Mouse (Mus musculus) right cerebral cortex, postnatal 10 days (tissue): ENCODE measurements at regions not wholly inside any gene's neighbourhood (a gene's known extent, or its start where the extent isn't known, plus 50 kb on each side); places are given as distances from the start of the nearest gene placed in this dataset.
A peak's percentile ranks its signal among the peaks of the same experiment; 100 is the strongest.
"Not testable (repeated sequence)": the region's sequence is repeated elsewhere in the genome, so short reads cannot be mapped to it uniquely, and the experiment has no call there.

Experiments used
- DNase-seq, 2 experiments: peaks; one replicate each; pipeline ENCODE4 v3.0.0; 2021; ENCODE audit warnings: low spot score in 2 of 2

- no peak for DNase-seq
Observed at GRCm38 (mm10) chr4:4335216-4335615, 257.9 kb upstream of the Sdr16c6 start.

DNA sequence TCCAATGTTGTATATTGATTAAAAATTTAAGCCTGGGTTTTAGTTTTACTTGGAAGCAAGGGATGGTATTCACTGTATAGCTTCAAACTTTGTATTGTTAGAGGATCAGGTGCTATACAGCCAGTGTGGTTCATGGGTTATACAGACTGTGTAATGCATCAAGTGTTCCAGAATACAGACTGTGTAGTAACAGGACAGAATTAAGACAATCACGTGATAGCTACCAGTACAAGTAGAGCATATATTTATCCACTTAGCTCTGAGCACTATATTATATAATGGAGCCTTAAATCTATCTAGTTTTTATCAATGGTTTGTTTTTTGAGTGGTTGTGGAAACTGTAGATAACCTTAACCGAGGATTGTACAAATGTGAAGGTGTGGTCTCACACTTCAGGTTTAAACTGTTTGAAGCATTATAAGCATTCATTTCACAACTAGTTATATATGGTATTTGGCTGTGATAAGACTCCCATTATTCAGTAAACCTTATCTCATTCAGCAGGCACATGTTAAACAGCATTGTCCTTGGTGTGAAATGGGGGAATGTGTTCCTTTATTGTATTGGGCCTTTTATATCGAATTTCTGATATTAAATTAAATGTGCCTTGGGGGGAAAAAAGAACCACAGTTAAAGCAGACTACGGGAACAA is 256.3 kb upstream of the Sdr16c6 start:
- DNase-seq: no peak

- DNase-seq: no peak
Observed at GRCm38 (mm10) chr4:4331105-4331504, 253.8 kb upstream of the Sdr16c6 start.

DNA sequence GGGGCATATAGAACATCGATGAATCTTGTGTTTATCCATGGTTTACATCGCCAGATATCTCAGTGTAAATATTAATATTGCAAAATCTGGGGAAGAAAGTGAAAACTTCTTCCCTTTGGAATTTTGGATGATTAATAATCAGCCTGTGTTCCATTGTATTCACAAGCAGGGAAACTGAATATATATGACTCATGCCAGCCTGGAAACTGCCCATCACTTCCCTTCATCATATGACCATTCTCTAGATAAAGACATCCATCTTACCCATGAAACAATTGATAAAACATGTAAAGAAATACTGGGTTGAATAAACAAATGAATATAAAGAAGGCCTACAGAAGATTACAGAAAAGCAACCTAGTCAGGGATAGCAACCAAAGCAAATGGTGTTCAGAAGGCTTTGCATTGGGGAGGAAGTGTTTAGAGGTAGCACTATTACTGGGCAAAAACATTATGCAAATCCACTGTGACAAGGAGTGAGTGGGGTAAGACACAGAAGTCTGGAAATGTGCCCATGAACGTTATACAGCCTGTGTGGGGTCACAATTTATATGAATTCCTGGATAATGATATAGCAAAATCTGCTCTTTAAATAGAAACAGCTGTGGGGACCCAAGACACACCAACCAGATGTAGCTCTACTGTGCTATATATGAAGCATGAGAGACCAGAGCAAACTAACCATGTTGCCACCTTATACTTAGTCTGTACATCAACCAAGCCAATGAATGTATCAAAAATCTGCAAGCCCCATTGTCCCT is 238.5 kb upstream of the Sdr16c6 start:
- DNase-seq: no peak

GRCm38 (mm10) chr4:4311496-4311895 is 234.2 kb upstream of the Sdr16c6 start:
- no peak for DNase-seq

GRCm38 (mm10) chr4:4306922-4307321 is 229.6 kb upstream of the Sdr16c6 start:
- DNase-seq: no peak

- DNase-seq: no peak
Observed at GRCm38 (mm10) chr4:4305740-4306249, 228.5 kb upstream of the Sdr16c6 start.

GRCm38 (mm10) chr4:4304666-4305065 is 227.3 kb upstream of the Sdr16c6 start:
- DNase-seq: no peak

DNA sequence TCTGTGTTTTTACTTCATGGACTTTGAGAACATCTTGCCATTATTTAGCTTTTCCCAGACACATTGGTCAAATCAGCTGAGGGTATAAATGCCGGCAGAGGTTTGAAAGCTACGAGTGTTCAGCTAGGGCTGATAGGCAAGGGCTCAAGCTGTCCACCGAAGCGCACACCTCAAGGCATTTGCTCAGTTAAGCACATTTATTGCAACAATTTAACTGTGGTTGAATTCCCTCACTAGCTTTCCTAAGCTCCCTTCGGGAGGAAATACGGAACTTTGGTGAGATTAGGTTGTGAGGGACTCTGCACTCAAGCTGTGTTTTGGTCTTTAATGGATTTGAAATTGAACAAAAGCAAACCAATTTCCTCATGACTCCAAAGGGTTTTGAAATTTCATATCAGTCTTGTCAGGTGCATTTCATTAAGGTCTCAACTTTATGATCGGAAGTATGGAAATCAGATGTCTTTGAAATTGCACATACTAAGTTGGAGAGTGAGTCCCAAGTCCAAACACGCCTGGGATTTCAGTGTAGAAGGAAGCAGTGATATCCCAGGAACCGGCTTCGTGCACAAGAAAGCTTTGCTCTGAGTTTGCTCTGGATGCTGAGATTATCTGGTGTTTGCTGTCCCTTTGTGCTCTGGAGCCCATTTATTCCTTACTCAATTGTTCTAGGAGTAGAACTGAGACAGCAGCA is 223.0 kb upstream of the Sdr16c6 start:
- DNase-seq: no peak

DNA sequence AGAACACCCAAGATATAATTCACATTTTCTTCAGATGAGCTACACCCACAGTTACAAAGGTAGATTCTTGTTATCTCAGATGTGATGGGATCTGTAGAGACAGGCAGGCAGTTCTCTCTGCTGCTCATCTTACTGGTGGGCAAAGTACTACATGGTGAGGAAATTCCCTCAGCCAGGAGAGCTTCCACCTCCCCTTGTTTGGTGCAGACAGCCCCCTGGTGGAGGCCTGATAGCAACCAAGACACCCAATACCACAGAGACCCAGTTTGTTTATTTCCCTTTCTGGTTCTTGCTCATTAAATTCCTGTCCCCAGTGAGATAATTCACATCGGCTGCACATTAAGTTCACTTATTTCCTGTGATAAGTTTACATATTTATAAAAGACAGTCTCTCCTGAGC is 222.3 kb upstream of the Sdr16c6 start:
- peak in 1 of 2 experiments; percentile 22 for DNase-seq

GRCm38 (mm10) chr4:4249601-4250000 is 172.3 kb upstream of the Sdr16c6 start:
- no peak for DNase-seq

DNA sequence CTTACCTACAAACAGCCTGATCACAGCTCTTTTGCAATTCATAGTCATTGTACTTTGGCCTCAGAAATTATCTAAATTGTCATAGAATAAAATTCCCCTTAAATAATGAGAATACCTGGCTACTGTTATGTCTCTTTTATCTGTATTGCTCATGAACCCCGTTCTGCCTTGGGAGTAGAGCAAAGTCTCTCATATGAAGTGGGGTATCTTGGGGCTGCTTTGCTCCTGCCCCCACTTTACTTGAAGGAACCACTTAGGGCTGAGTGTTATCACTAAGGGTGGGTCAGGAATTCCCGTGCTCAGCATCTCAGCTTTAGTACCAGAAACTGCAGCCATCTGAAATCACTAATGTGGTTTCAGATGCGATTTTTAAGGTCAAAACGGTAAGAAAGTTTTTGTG is 170.3 kb upstream of the Sdr16c6 start:
- DNase-seq: no peak

GRCm38 (mm10) chr4:4242306-4242980 is 165.1 kb upstream of the Sdr16c6 start:
- not testable (repeated sequence) for DNase-seq

DNA sequence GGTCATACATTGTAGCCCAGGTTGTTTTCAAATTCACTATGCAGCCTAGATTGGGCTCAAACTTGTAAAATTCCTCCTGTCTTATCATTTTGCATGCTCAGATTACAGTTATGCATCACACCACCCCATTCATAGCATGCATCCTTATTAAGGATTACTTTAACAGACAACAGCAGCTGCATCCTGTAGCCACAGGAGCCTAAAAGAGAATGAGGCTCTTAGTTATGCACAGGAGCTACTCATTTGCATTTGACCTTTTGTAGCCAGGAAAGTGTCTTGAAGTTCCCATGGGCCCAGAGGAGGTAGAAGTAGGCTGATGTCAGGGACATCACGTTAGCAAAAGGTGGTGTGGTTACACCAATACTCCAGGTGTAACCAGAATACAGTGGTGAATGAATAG is 148.9 kb upstream of the Sdr16c6 start:
- DNase-seq: no peak

DNA sequence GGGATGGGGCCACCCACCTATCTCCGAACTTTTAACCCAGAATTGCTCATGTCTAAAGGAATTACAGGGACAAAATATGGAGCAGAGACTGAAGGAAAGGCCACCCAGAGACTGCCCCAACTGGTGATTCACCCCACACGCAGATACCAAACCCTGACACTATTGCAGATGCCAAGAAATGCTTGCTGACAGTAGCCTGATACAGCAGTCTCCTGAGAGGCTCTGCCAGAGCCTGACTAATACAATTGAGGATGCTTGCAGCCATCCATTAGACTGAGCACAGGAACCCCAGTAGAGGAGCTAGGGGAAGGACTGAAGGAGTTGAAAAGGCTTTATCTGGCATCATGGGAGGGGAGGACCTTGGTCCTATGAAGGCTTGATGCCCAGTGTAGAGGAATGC is 142.4 kb upstream of the Sdr16c6 start:
- no peak for DNase-seq

DNA sequence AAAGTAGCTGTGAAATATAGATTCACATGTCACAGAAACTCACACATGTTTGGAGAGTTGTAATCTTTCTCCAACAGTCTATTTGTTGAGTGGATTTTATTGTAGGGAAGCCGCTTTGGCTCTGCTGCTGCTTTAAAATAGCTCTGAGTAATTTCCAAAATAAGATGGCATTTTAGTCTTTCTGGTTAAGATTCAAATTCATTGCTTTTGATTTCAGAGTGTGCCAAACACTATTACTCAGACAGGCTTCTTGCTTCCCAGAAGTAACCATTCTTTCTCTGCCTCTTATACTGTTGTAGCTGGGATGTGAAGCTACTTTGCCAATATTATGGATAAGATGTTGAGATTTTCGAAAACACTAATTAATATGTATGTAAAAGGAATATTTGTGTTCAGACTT is 134.6 kb upstream of the Sdr16c6 start:
- no peak for DNase-seq

DNA sequence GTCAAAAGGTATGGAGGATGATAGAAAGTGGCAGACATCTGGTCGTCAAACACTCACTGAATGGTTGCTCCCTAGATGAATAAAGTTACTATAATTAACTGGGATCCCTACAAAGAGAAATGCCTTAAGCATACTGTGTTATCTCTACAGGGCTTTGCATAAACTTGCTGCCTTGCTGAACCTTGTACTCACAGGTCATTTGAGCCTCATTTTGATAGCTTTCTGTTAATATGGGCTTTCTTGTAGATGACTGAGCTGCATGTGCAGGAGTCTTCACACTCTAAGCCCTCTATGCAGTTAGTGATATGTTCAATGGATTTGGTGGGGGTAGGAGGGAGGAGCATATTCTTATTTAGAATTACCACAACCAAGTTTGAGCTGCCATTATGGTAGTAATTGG is 127.8 kb upstream of the Sdr16c6 start:
- DNase-seq: no peak

- DNase-seq: peak in 1 of 2 experiments; percentile 40
Observed at GRCm38 (mm10) chr4:4199309-4199708, 122.0 kb upstream of the Sdr16c6 start.

- no peak for DNase-seq
Observed at GRCm38 (mm10) chr4:4195834-4196233, 118.5 kb upstream of the Sdr16c6 start.

DNA sequence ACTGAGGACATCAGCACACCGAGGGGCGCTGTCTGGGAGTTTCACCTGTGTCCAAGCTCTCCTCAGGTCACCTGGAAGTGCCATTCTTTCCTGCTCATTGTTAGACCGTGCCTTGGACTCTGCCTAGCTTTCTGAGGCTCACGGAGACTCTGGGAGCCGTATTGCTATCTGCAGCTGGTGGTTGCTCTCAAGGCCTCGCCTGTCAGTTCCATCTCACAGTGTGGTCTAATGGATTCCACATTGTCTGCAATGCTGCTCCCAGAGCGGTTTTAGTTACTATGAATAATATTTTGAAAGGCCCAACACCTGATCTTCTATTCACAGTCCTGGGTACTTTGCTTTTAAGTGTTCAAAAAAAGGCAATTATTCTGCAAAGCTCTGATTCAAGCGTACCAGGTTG is 117.9 kb upstream of the Sdr16c6 start:
- no peak for DNase-seq
